Mouse (Mus musculus) liver, adult 2 months (tissue): Measurements from ENCODE around the gene Cdh13. TPM values are rescaled to one million over a fixed set of nuclear protein-coding genes. Genes with fewer than 3 reads are reported as not detected.

ENCODE experiments used
- DNase-seq: peaks from one replicate; pipeline ENCODE4 v3.0.0-alpha.2; 2011; ENCODE audit warnings: low read depth, low spot score; ENCODE audit errors: extremely low read depth
- H3K27ac ChIP-seq: fragments of 200-500 bp; replicated peaks from 2 replicates; pipeline ENCODE4 v1.5.1; 2012; ENCODE audit warnings: low read depth, mild to moderate bottlenecking, control low read depth, inconsistent platforms, low read length; ENCODE audit not compliant: insufficient read depth
- H3K27me3 ChIP-seq: fragments of 200-500 bp; 2 replicates; pipeline ENCODE4 v1.6.1; 2012; ENCODE audit warnings: mild to moderate bottlenecking, moderate library complexity, low read length, inconsistent platforms; ENCODE audit not compliant: control insufficient read depth, insufficient read depth
- H3K36me3 ChIP-seq: fragments of 200-500 bp; 2 replicates; pipeline ENCODE4 v1.6.1; 2012; ENCODE audit warnings: low read length, inconsistent platforms; ENCODE audit not compliant: control insufficient read depth, insufficient read depth
- H3K4me1 ChIP-seq: fragments of 200-500 bp; 2 replicates; pipeline ENCODE4 v1.6.1; 2011; ENCODE audit warnings: low read length; ENCODE audit not compliant: control insufficient read depth, insufficient read depth
- H3K4me3 ChIP-seq: fragments of 200-500 bp; 2 replicates; pipeline ENCODE4 v1.5.1; 2011; ENCODE audit warnings: low read depth, mild to moderate bottlenecking, control low read depth, low read length, moderate library complexity; ENCODE audit not compliant: insufficient read depth
- H3K79me2 ChIP-seq: fragments of 200-500 bp; 2 replicates; pipeline ENCODE4 v1.6.1; 2012; ENCODE audit warnings: inconsistent platforms, mild to moderate bottlenecking, low read length, moderate library complexity; ENCODE audit not compliant: control insufficient read depth, insufficient read depth
- H3K9ac ChIP-seq: fragments of 200-500 bp; 2 replicates; pipeline ENCODE4 v1.6.1; 2012; ENCODE audit warnings: low read depth, mild to moderate bottlenecking, control low read depth, inconsistent platforms, low read length
- CTCF ChIP-seq: fragments of 200-500 bp; IDR thresholded peaks from 2 replicates; pipeline ENCODE4 v1.5.1; 2011; ENCODE audit warnings: low read depth, low read length, control low read depth
- POLR2A ChIP-seq: fragments of 200-500 bp; IDR thresholded peaks from 2 replicates; pipeline ENCODE4 v1.6.1; 2011; ENCODE audit warnings: low read length, control low read depth; ENCODE audit not compliant: insufficient read depth; ENCODE audit errors: extremely low read depth
- WGBS: fragments of 180-500 bp; shearing (Covaris S2); methylation state at CpG from one replicate; pipeline ENCODE4 v1.1.7; 2018; 5-methylcytosine and 5-hydroxymethylcytosine counted together
- polyA plus RNA-seq: library from polyadenylated mRNA; depleted of rRNA; stranded (reverse); fragments of >200 nt; gene quantifications from 2 replicates; pipeline ENCODE4 v1.2.3, GENCODE M21; 2012
- total RNA-seq: library from RNA; depleted of rRNA; stranded (reverse); fragments of >200 nt; gene quantifications from 2 replicates; pipeline ENCODE4 v1.2.3, GENCODE M21; 2014

Cdh13 gene
- total and polyA plus RNA-seq, 2 experiments = 1.5 to 2.1 TPM

GRCm38 (mm10) chr8:118515616-118516015, 232.1 kb downstream of the Cdh13 start:
- H3K36me3 ChIP-seq = no peaks in the 10 kb centered on the region
- TF ChIP-seq POLR2A = no peak
- no peaks in the 10 kb centered on the region for H3K79me2 ChIP-seq
- H3K4me3 ChIP-seq = no peak overlapping the region
- no peak for DNase-seq
- H3K27me3 ChIP-seq = no peaks in the 10 kb centered on the region
- no peak overlapping the region for H3K27ac ChIP-seq
- no peaks in the 10 kb centered on the region for H3K4me1 ChIP-seq
- no peak overlapping the region for H3K9ac ChIP-seq
- WGBS = 86% methylated on average over 5 of the region's 6 CpGs

- 74% methylated on average over 4 of the region's 4 CpGs for WGBS
- no peak for DNase-seq
- H3K79me2 ChIP-seq = no peaks in the 10 kb centered on the region
- H3K4me1 ChIP-seq = no peaks in the 10 kb centered on the region
- H3K27ac ChIP-seq = no peak overlapping the region
- no peaks in the 10 kb centered on the region for H3K36me3 ChIP-seq
- H3K4me3 ChIP-seq = no peak overlapping the region
- no peaks in the 10 kb centered on the region for H3K27me3 ChIP-seq
- H3K9ac ChIP-seq = no peak overlapping the region
- TF ChIP-seq POLR2A = no peak
- no peak for TF ChIP-seq CTCF
These were observed 233.5 kb downstream of the Cdh13 start for GRCm38 (mm10) chr8:118517071-118517470.

- DNase-seq = no peak
- WGBS = 63% methylated on average over 13 of the region's 13 CpGs
- no peak for TF ChIP-seq POLR2A
- no peak for TF ChIP-seq CTCF
- no peaks in the 10 kb centered on the region for H3K4me1 ChIP-seq
- H3K79me2 ChIP-seq = no peaks in the 10 kb centered on the region
- H3K4me3 ChIP-seq = no peak overlapping the region
- no peaks in the 10 kb centered on the region for H3K36me3 ChIP-seq
- H3K27me3 ChIP-seq = no peaks in the 10 kb centered on the region
- no peak overlapping the region for H3K9ac ChIP-seq
- no peak overlapping the region for H3K27ac ChIP-seq
These were observed 234.7 kb downstream of the Cdh13 start for GRCm38 (mm10) chr8:118518030-118518741.

- no peaks in the 10 kb centered on the region for H3K4me1 ChIP-seq
- no peak for TF ChIP-seq CTCF
- no peak for TF ChIP-seq POLR2A
- no peaks in the 10 kb centered on the region for H3K36me3 ChIP-seq
- H3K27ac ChIP-seq = no peak overlapping the region
- no peak overlapping the region for H3K4me3 ChIP-seq
- no peaks in the 10 kb centered on the region for H3K27me3 ChIP-seq
- no peak for DNase-seq
- H3K9ac ChIP-seq = no peak overlapping the region
- no peaks in the 10 kb centered on the region for H3K79me2 ChIP-seq
- 54% methylated on average over 3 of the region's 3 CpGs for WGBS
These were observed 235.2 kb downstream of the Cdh13 start for GRCm38 (mm10) chr8:118518742-118519102.

- H3K27ac ChIP-seq = no peak overlapping the region
- 90% methylated on average over 1 of the region's 1 CpGs for WGBS
- H3K79me2 ChIP-seq = no peaks in the 10 kb centered on the region
- DNase-seq = no peak
- H3K4me3 ChIP-seq = no peak overlapping the region
- no peaks in the 10 kb centered on the region for H3K27me3 ChIP-seq
- TF ChIP-seq POLR2A = no peak
- no peaks in the 10 kb centered on the region for H3K4me1 ChIP-seq
- no peak overlapping the region for H3K9ac ChIP-seq
- no peaks in the 10 kb centered on the region for H3K36me3 ChIP-seq
These were observed 240.4 kb downstream of the Cdh13 start for GRCm38 (mm10) chr8:118523922-118524321.

- H3K36me3 ChIP-seq = no peaks in the 10 kb centered on the region
- H3K79me2 ChIP-seq = no peaks in the 10 kb centered on the region
- no peak for DNase-seq
- H3K4me1 ChIP-seq = no peaks in the 10 kb centered on the region
- no peaks in the 10 kb centered on the region for H3K27me3 ChIP-seq
- no peak overlapping the region for H3K4me3 ChIP-seq
- TF ChIP-seq CTCF (no peak), POLR2A (no peak)
- WGBS = 84% methylated on average over 8 of the region's 8 CpGs
- H3K27ac ChIP-seq = no peak overlapping the region
- H3K9ac ChIP-seq = no peak overlapping the region
These were observed 255.5 kb downstream of the Cdh13 start for GRCm38 (mm10) chr8:118538816-118539558.
